Mouse (Mus musculus) forebrain, embryonic 13.5 days (tissue): ENCODE data around the gene Il1f6. TPM values are rescaled to one million over a fixed set of nuclear protein-coding genes. Genes with fewer than 3 reads are reported as not detected.
A peak's percentile ranks its signal among the peaks of the same experiment; 100 is the strongest.
"Not testable (repeated sequence)": the region's sequence is repeated elsewhere in the genome, so short reads cannot be mapped to it uniquely, and the experiment has no call there.

ENCODE experiments used
- ATAC-seq: fragments of 200-750 bp; cut with Nextera tagmentation; 2 replicates; pipeline ENCODE4 v1.8.0; 2017
- H3K27ac ChIP-seq: fragments of 300-500 bp; sonication (generic); 2 replicates; pipeline ENCODE4 v1.5.1; 2015; ENCODE audit warnings: inconsistent platforms, mild to moderate bottlenecking, moderate library complexity
- H3K27me3 ChIP-seq: fragments of 300-500 bp; sonication (generic); 2 replicates; pipeline ENCODE4 v1.6.1; 2015; ENCODE audit warnings: mild to moderate bottlenecking, inconsistent platforms
- H3K36me3 ChIP-seq: fragments of 300-500 bp; sonication (generic); 2 replicates; pipeline ENCODE4 v1.6.1; 2015; ENCODE audit warnings: mild to moderate bottlenecking, inconsistent platforms; ENCODE audit not compliant: poor library complexity, severe bottlenecking
- H3K4me1 ChIP-seq: fragments of 300-500 bp; sonication (generic); 2 replicates; pipeline ENCODE4 v1.6.1; 2015; ENCODE audit warnings: inconsistent platforms
- H3K4me2 ChIP-seq: fragments of 300-500 bp; sonication (generic); 2 replicates; pipeline ENCODE4 v1.6.1; 2015; ENCODE audit warnings: inconsistent platforms, mild to moderate bottlenecking, moderate library complexity
- H3K4me3 ChIP-seq: fragments of 300-500 bp; sonication (generic); 2 replicates; pipeline ENCODE4 v1.5.1; 2015; ENCODE audit warnings: mild to moderate bottlenecking, inconsistent platforms
- H3K9ac ChIP-seq: fragments of 300-500 bp; sonication (generic); 2 replicates; pipeline ENCODE4 v1.6.1; 2015; ENCODE audit warnings: mild to moderate bottlenecking, inconsistent platforms
- H3K9me3 ChIP-seq: fragments of 300-500 bp; sonication (generic); replicated peaks from 2 replicates; pipeline ENCODE4 v1.6.1; 2016; ENCODE audit warnings: inconsistent platforms
- WGBS: fragments of 180-500 bp; shearing (Covaris S2); methylation state at CpG from one replicate; pipeline ENCODE4 v1.1.7; 2015; 5-methylcytosine and 5-hydroxymethylcytosine counted together
- polyA plus RNA-seq: library from polyadenylated mRNA; unstranded; fragments of >200 nt; fragmentation: Nextera tagmentation; extraction: Ambion mirVana; gene quantifications from 2 replicates; pipeline ENCODE4 v1.2.1, GENCODE M21; 2015

Il1f6 gene
- polyA plus RNA-seq: not detected in 2 replicates

DNA sequence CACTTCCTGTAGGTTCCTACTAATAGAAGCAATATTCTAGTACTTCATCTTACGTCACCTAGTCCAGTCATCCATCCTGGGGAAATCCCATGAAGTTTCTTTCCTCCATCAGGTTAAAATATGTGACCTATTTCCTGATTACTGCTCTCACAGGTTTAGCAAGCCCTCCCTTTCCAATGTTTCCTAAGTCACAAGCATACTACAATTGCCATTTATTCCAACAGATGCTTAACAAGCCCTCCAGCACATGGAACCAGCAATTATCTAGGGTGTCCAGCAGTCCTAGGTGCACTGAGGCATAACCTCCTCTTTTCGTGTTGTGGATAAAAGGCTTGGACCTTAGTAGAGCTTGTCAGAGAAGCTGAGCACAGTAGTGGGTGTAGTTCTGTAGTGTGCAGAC lies at the start of gene Il1f6:
Gene Il1f6 (plus strand): TSS at position 301 of the 400 bp plus-strand sequence.
- Histone ChIP-seq H3K4me2 (no peak within 1 kb of the TSS), H3K9ac (no peak within 1 kb of the TSS), H3K4me3 (no peak within 1 kb of the TSS), H3K9me3 (no peaks in the 10 kb centered on the region), H3K4me1 (no peaks in the 10 kb centered on the region), H3K27ac (no peak within 1 kb of the TSS), H3K27me3 (no peaks in the 10 kb centered on the region), H3K36me3 (no peaks in the 10 kb centered on the region)
- ATAC-seq: no peak
- WGBS: 77% methylated on average over 2 of the region's 2 CpGs

DNA sequence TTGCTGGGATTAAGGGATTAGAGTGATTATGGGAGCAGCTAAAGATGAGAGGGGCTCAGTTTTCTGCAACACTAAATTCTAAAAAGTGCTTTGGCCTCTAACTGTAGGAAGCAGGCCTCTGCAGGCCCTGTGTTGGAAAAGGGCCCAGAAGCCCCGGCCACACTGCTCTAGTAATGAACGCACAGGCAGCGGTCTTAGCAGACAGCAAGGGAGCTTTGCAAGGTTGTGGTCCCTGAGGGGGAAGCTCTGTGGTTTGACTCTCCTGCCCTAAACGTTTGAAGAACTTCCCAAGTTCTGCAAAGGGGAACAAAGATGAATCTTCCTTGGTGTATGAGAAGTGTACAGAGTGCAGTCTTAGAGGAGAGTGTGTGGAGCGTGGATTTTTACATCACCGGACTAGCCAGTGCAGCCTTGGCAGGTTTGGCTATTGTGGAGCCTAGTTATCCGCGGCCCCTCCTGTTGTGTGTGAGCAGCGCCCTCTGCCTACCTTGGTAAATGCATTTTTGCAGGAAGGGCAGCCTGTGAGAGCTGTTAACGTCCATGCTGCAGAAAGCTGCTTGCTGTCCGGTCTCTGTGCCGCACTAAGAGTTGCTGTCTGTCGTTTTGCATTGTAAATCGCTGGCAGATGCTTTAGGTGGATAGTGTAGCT lies 33.4 kb upstream of the Il1f6 start:
- H3K4me1 ChIP-seq, H3K9me3 ChIP-seq, H3K9ac ChIP-seq, H3K4me3 ChIP-seq, H3K36me3 ChIP-seq, H3K27me3 ChIP-seq, H3K27ac ChIP-seq: not testable (repeated sequence)
- ATAC-seq: peak; percentile 91
- WGBS: 12% methylated on average over 14 of the region's 14 CpGs
- H3K4me2 ChIP-seq: peak overlapping the region; percentile 43

DNA sequence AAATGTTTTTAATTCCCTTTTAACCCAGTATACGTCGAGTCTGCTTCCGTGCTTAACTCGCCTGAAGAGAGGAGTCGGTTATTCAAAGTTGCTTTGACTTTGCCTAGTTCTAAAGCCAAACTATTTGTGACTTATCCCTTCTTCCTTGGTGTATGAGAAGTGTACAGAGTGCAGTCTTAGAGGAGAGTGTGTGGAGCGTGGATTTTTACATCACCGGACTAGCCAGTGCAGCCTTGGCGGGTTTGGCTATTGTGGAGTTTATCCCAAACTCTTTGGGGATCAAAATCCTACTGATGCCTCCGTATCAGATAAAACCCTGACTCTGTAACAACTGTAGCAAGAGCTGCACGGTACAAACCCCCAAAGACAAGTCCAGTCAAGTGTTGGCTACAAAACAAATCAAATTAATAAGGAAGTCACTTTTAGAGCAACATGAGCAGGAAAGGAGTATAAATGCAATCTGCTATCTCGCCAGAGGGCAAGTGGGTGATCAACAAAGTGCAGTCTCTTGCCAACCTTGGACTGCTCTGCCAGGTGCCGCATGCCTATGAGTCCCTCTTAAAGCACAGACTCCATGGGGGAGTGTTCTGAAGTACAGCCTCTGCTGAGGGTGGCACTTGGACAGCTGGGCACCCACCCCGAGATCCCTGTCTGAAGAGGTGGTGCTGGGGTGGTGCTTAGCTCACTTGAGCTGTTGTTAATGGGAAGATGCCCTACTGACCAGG lies 32.6 kb upstream of the Il1f6 start:
- not testable (repeated sequence) for ATAC-seq, H3K27ac ChIP-seq, H3K4me1 ChIP-seq, H3K9me3 ChIP-seq, H3K27me3 ChIP-seq, H3K4me3 ChIP-seq, H3K9ac ChIP-seq, H3K36me3 ChIP-seq
- peak overlapping the region; percentile 43 for H3K4me2 ChIP-seq
- 61% methylated on average over 13 of the region's 13 CpGs for WGBS

DNA sequence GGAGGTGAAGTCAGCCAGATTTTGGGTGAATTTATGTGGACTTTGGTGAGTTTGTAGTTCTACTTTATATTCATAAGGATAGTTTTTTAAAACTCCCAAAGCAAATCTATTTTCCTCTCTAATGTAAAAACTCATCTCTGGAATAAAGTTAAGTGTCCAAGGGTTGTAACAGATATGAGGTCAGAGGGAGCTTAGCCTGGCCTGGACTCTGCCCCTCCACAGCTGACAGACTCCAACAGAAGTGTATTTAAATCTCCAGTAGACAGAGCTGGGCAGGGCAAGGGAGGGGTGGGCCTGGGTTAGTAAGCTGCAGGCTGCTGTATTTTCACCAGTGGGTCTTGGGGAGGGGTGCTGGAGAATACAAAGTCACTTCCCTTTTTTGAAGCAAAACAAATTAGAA lies 31.1 kb upstream of the Il1f6 start:
- ATAC-seq, H3K4me2 ChIP-seq, H3K36me3 ChIP-seq, H3K27me3 ChIP-seq, H3K9ac ChIP-seq, H3K27ac ChIP-seq, H3K4me1 ChIP-seq, H3K4me3 ChIP-seq, H3K9me3 ChIP-seq: not testable (repeated sequence)

DNA sequence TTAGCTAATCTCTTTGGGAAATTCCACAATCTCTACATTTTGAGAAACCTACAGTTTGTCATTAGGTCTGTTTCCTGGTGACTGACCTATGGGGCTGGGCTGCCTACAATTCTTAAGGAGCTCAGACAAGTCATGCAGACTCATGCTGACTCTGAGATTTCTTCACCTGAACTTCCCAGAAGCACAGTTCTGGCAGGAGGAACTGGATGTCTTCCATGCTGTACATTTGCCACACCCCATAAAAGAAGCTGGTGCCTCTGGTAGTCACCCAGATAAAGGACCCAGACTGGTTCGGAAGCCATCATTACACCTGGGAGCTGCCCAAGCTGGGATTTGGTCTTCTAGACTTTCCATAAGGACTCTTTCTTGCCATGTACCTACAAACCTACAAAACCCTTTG lies 29.0 kb upstream of the Il1f6 start, which contains the start of gene Il1f9:
Gene Il1f9 (plus strand): TSS at position 301 of the 400 bp plus-strand sequence.
- Histone ChIP-seq H3K4me2 (no peak within 1 kb of the TSS), H3K4me3 (no peak within 1 kb of the TSS), H3K9ac (no peak within 1 kb of the TSS), H3K36me3 (no peaks in the 10 kb centered on the region), H3K27ac (no peak within 1 kb of the TSS), H3K4me1 (no peaks in the 10 kb centered on the region), H3K9me3 (no peaks in the 10 kb centered on the region), H3K27me3 (no peaks in the 10 kb centered on the region)
- ATAC-seq: no peak
- 91% methylated on average over 1 of the region's 1 CpGs for WGBS

DNA sequence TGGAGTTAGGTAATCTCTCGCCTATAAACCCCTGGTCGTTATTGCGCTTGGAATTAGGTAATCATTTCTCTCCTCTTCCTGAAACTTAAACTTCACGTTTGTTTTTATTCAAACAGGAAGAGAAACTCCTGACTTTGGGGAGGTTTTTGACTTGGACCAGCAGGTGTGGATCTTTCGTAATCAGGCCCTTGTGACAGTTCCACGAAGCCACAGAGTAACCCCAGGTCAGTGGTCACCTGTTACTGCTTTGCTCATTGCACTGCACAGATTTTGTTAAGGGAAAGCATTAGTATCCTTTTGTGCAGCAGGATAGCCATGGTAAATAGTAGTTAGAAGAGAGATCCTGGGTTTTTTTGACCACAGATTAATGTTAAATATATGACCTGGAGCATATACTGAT lies 27.6 kb upstream of the Il1f6 start:
- 81% methylated on average over 6 of the region's 6 CpGs for WGBS
- no peak for ATAC-seq
- Histone ChIP-seq H3K27me3 (no peaks in the 10 kb centered on the region), H3K9me3 (no peaks in the 10 kb centered on the region), H3K36me3 (no peaks in the 10 kb centered on the region), H3K4me2 (no peak overlapping the region), H3K9ac (no peak overlapping the region), H3K27ac (no peak overlapping the region), H3K4me3 (no peak overlapping the region), H3K4me1 (no peaks in the 10 kb centered on the region)

DNA sequence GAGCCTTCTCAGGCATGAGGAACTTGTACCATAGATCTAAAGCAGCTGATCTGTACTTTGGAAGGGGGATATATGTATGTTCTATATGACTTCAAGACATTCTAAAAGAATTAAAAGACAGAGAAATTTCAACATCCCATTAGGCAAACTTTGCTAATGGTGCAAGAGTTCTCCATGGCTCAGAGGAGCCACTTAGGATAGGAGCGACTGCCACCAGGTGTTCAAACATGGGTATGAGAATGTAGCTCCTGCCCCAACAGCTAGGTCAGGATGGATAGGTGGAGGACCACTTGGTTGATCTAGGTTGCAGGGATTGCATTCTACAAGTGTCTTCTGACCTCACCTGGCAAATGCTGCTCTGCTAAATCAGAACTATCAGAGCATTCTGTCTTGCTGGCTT lies 27.0 kb upstream of the Il1f6 start:
- no peaks in the 10 kb centered on the region for H3K27me3 ChIP-seq
- H3K27ac ChIP-seq: no peak overlapping the region
- no peaks in the 10 kb centered on the region for H3K4me1 ChIP-seq
- H3K36me3 ChIP-seq: no peaks in the 10 kb centered on the region
- no peak for ATAC-seq
- no peak overlapping the region for H3K4me3 ChIP-seq
- WGBS: 66% methylated on average over 1 of the region's 1 CpGs
- no peak overlapping the region for H3K4me2 ChIP-seq
- H3K9ac ChIP-seq: no peak overlapping the region
- H3K9me3 ChIP-seq: no peaks in the 10 kb centered on the region

DNA sequence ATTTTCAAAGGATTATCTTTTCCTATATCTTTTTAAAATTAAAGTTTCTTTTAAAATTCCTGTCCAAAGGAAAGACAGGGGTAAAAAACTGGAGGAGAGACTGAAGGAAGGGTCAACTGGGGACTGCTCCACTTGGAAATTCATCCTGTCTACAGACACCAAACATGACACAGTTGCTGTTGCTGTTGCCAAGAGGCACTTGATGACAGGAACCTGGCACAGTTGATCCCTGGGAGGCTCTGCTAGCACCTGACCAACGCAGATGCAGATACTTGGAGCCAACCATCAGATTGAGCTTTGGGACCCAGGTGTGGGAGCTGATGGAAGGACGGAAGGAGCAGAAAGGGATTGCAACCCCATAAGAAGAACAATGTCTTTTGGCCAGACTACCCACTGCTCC lies 12.0 kb downstream of the Il1f6 start:
- H3K9ac ChIP-seq: no peak overlapping the region
- no peaks in the 10 kb centered on the region for H3K36me3 ChIP-seq
- no peak for ATAC-seq
- no peak overlapping the region for H3K27ac ChIP-seq
- no peaks in the 10 kb centered on the region for H3K27me3 ChIP-seq
- no peak overlapping the region for H3K4me2 ChIP-seq
- no peaks in the 10 kb centered on the region for H3K4me1 ChIP-seq
- H3K4me3 ChIP-seq: no peak overlapping the region
- no peaks in the 10 kb centered on the region for H3K9me3 ChIP-seq
- WGBS: 80% methylated on average over 2 of the region's 2 CpGs

DNA sequence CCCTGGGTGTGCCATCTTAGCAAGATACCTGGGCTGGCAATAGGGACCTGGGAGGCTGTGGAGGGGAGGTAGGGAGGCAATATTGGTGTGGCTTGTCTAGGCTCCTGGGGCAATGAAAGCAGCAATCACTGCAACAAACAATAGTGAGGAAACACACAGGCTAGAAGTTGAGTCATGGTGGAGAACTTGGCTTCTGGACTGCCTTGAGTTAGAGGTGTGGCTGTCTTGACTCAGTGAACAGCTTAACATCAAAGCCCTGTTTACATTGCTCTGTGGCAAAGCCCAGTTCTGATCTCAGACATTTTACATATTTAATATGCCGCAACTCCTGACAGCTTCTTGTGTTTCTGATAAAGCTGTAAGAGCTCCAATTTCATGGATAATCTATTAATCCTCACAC lies 52.3 kb downstream of the Il1f6 start:
- 93% methylated on average over 1 of the region's 1 CpGs for WGBS
- ATAC-seq: no peak
- no peak overlapping the region for H3K27ac ChIP-seq
- H3K27me3 ChIP-seq: no peaks in the 10 kb centered on the region
- no peaks in the 10 kb centered on the region for H3K4me1 ChIP-seq
- H3K4me3 ChIP-seq: no peak overlapping the region
- no peak overlapping the region for H3K9ac ChIP-seq
- no peak overlapping the region for H3K4me2 ChIP-seq
- no peaks in the 10 kb centered on the region for H3K9me3 ChIP-seq
- H3K36me3 ChIP-seq: no peaks in the 10 kb centered on the region

DNA sequence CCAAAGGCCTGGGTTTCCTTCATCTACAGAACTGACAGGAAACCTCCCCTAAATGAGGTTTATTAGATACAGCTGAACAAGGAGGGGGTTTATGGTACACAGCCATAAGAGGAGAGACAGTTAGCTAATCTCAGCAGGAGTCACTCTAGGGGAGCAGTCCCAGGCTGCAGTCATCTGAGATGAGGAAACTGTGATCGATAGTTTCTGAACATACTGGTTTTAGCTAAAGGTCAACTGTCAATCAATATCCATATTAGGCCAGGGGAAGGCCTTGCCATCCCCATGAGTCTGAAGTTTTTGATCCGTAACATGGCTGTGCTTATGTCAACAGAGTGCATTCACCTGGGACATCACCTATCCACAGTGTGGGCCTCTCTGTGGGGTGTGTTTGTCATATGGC lies 58.4 kb downstream of the Il1f6 start:
- Histone ChIP-seq H3K4me1 (no peaks in the 10 kb centered on the region), H3K27ac (no peak overlapping the region), H3K4me2 (no peak overlapping the region), H3K27me3 (no peaks in the 10 kb centered on the region), H3K9ac (no peak overlapping the region), H3K4me3 (no peak overlapping the region), H3K36me3 (no peaks in the 10 kb centered on the region), H3K9me3 (no peaks in the 10 kb centered on the region)
- 82% methylated on average over 2 of the region's 2 CpGs for WGBS
- ATAC-seq: no peak

DNA sequence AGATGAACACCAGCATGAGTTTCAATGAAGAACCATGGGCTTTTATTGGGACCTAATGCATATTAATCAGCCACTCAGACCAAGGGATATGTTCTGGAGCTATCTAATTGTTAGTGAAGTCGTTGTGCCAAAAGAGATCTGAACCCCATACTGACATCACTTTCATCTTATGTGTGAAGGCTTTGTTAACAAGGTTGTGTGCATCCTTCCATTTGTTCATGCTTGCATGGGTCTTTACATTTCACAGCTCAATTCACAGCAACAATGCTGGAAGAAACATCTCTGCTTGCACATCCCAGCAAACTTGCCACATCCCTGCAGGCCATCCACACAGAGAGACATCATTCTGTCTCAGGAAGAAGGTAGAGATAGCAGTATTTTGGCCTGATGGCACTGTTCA lies 59.9 kb downstream of the Il1f6 start:
- 16% methylated on average over 1 of the region's 1 CpGs for WGBS
- H3K4me1 ChIP-seq: no peaks in the 10 kb centered on the region

More for the DNA sequence above, 59.9 kb downstream of the Il1f6 start:
- Histone ChIP-seq H3K36me3 (no peaks in the 10 kb centered on the region), H3K9ac (no peak overlapping the region), H3K4me3 (no peak overlapping the region), H3K27me3 (no peaks in the 10 kb centered on the region), H3K4me2 (no peak overlapping the region), H3K9me3 (no peaks in the 10 kb centered on the region), H3K27ac (no peak overlapping the region)
- no peak for ATAC-seq
